Mouse (Mus musculus) central nervous system, embryonic 14 days (tissue): ENCODE data around the gene 4932438H23Rik. TPM values are rescaled to one million over a fixed set of nuclear protein-coding genes. Genes with fewer than 3 reads are reported as not detected.

Source experiments
- polyA plus RNA-seq: library from polyadenylated mRNA; depleted of rRNA; stranded (reverse); fragments of >200 nt; gene quantifications from 2 replicates; pipeline ENCODE4 v1.2.3, GENCODE M21; 2012; rRNA removed

4932438H23Rik gene
- 0.45 and 0.54 TPM in 2 replicates for polyA plus RNA-seq

DNA sequence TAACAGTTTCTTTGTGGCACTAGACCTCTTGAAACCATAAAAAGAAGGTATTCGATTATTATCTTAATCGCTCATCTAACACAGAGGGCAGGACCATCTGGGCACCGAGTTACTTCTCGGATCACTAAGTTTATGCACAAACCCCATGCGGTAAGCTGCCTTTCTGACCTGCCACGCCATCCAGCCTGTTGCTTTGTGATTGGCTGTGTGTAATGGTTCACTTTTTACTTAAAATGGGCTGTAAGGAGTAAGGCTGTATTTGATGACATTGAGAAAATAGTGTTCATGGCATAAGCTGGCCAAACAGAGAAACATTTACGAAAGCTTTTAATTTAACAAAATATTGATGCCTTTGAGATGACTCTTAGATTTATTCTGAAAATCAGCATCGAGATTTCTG, at the start of gene 4932438H23Rik:
Gene 4932438H23Rik, minus strand, starts transcription at position 101 of the 400 bp plus-strand sequence.

DNA sequence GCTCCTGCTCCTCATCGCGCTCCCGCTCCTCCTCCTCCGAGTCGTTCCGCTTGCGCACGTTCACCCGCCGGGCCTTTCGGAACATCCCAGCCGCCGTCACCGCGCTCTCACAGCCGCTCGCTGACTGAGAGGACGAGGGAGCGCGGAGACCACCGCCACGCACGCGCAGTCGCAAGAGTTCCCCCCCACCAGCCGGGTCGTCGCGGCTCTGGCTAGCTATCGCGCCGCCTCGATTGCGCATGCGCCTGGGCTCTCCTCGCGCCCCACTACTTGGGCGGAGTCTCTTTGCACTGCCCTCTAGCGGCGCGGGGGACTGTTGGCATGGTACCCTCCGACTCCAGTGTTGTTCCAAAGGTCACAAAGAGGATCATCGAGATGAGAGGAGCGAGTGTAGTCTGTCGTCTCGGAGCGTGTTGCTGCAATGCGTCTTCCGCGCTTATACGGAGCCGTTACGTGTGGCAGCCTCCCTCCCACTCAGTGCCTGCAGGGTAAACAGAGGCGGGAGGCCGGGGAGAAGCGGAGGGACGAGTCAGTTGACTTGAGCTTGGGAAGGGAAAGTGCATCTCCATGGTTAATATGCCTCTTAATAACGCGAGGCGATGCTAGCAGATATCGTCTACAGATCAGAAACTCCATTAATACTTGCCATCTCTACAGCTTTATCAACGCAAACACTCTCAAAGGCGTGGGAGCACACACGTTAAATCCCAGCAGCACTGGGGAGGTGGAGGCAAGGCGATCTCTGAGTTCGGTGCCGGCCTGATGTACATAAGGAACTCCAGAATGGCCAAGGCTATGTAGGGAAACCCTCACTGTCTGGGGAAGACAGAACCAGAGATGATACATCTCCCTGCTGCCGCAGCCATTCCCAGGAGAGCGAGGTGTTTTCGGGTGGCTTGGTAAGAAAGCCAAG, 50.4 kb downstream of the 4932438H23Rik start, which contains the start of gene Paxbp1:
Gene Paxbp1, minus strand, starts transcription at position 274 of the 913 bp plus-strand sequence.

DNA sequence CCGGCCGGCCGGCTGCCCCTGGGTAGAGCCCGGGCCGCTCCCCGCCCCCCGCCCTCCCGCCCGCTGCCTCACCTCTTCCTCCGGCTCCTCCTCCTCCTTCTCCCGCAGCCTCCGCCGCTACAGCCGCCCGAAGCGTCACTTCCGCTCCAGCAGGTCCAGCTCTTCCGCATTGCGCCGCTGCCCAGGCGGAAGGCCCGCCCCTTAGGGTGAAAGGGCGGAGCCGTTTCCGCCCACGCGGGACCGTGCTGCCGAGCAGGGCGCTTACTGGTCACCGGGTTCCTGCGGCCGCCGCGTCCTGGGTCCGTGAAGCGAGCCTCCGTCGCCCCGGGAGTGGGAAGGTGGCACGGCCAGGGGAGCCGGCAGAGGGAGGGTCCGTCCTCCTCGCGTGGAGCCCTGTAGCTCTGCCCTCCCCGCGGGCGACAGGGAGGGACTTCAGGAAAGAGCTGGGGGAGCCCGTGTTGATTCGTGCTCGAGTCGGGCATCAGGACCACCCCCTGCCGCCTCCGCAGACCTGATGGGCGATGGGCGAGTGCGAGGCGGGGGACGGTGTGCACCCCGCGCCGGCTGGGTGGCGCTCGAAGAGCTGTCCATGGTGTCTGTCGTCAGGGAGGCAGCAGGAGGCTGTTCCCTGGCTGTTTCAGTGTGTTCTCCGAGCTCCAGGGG, 83.8 kb downstream of the 4932438H23Rik start, which contains the start of gene Synj1:
Gene Synj1, minus strand, starts transcription at position 288 of the 663 bp plus-strand sequence.

Other genes starting within 250 kb of the 4932438H23Rik start
- 26.6 and 27.4 TPM in 2 replicates for gene Cfap298, start 160.0 kb downstream of the 4932438H23Rik start, polyA plus RNA-seq
- gene Synj1, start 83.8 kb downstream of the 4932438H23Rik start, polyA plus RNA-seq = 60.6 and 68.2 TPM in 2 replicates
- 162 and 170 TPM in 2 replicates for gene Paxbp1, start 50.6 kb downstream of the 4932438H23Rik start, polyA plus RNA-seq
- gene Olig2, start 130.3 kb upstream of the 4932438H23Rik start, polyA plus RNA-seq = 16.5 and 18.5 TPM in 2 replicates
- gene Olig1, start 174.7 kb upstream of the 4932438H23Rik start, polyA plus RNA-seq = 28.7 and 34.1 TPM in 2 replicates